ENCODE assay signal across 8 mouse cellular contexts in genomic region chr9:44336093-44336406, GRCm38 (mm10). TPM values are rescaled to one million over a fixed set of nuclear protein-coding genes. Genes with fewer than 3 reads are reported as not detected.
DNase-seq lines count a peak whose midpoint lies in the region; ATAC-seq and TF ChIP-seq lines count a peak whose summit lies in the region.

No protein-coding gene starts in this region.

- TF ChIP-seq POLR2A in limb, embryonic 14.5 days (IDR thresholded peaks at IDR 0.05; ENCODE audit: borderline replicate concordance, extremely low read depth, insufficient read depth, insufficient read length) = 0 out of 2 replicates have a peak, but pooled peaks have one; percentile 14

- H3K4me3 ChIP-seq in limb, embryonic 14.5 days (replicated peaks; ENCODE audit: low read length) = peak overlapping the region; percentile 60
- peak overlapping the region; percentile 83 for H3K4me3 ChIP-seq in stomach, embryonic 14.5 days (ENCODE audit: low read depth, low read length)

- peak overlapping the region; percentile 80 for H3K4me2 ChIP-seq in limb, embryonic 14.5 days (replicated peaks; ENCODE audit: low read depth, low read length, severe bottlenecking)
- peak overlapping the region; percentile 72 for H3K4me2 ChIP-seq in stomach, embryonic 14.5 days (replicated peaks; ENCODE audit: low read depth, low read length)

- peak; percentile 20 for ATAC-seq in erythroid progenitor cell, adult 5-6 weeks (replicated peaks; ENCODE audit: low FRiP score, poor library complexity, severe bottlenecking)
- ATAC-seq in limb, embryonic 14.5 days (ENCODE audit: low FRiP score, low read depth) = no peak
- no peak for ATAC-seq in stomach, embryonic 14.5 days (ENCODE audit: insufficient number of reproducible peaks, insufficient read depth, low FRiP score, low read depth)

- no peaks in the 10 kb centered on the region for H3K27me3 ChIP-seq in limb, embryonic 14.5 days (ENCODE audit: control insufficient read depth, insufficient read depth, low read length)
- H3K27me3 ChIP-seq in stomach, embryonic 14.5 days (ENCODE audit: control insufficient read depth, insufficient read depth, low read length) = no peaks in the 10 kb centered on the region

- peak; percentile 2 for DNase-seq in right cerebral cortex, postnatal 14 days
- DNase-seq in right cerebral cortex, postnatal 10 days (ENCODE audit: low spot score in 2 of 2) = no peak
- DNase-seq in limb, embryonic 14.5 days (ENCODE audit: low spot score) = no peak
- no peak for DNase-seq in layer of hippocampus, adult 9-11 months
- no peak for DNase-seq in right cerebral cortex, postnatal 4 days
- DNase-seq in left cerebral cortex, adult 18-20 months (ENCODE audit: low spot score in 2 of 2) = no peak

- peaks cover 55% of the 10 kb centered on the region for H3K36me3 ChIP-seq in limb, embryonic 14.5 days (ENCODE audit: control insufficient read depth, insufficient read depth, low read length)
- H3K36me3 ChIP-seq in stomach, embryonic 14.5 days (ENCODE audit: control insufficient read depth, insufficient read depth, low read length) = peaks cover 51% of the 10 kb centered on the region

- peaks cover 12% of the 10 kb centered on the region; the same call in 1 of the 2 replicates for H3K4me1 ChIP-seq in limb, embryonic 14.5 days (ENCODE audit: control insufficient read depth, insufficient read depth, low read length)
- peaks cover 14% of the 10 kb centered on the region for H3K4me1 ChIP-seq in stomach, embryonic 14.5 days (ENCODE audit: control insufficient read depth, insufficient read depth, low read length)

- H3K9ac ChIP-seq in limb, embryonic 14.5 days (ENCODE audit: low read depth, low read length, severe bottlenecking) = peak overlapping the region; percentile 84
- peak overlapping the region; percentile 98 for H3K9ac ChIP-seq in stomach, embryonic 14.5 days (replicated peaks; ENCODE audit: low read depth, low read length)

- H3K27ac ChIP-seq in limb, embryonic 14.5 days (replicated peaks; ENCODE audit: low read depth, low read length) = peak overlapping the region; percentile 94; the same call in 1 of the 2 replicates
- H3K27ac ChIP-seq in stomach, embryonic 14.5 days (ENCODE audit: low read length) = peak overlapping the region; percentile 95; the same call in 1 of the 2 replicates

- H3K9me3 ChIP-seq in limb, embryonic 14.5 days (ENCODE audit: control insufficient read depth, low read length) = no peaks in the 10 kb centered on the region
- no peaks in the 10 kb centered on the region for H3K9me3 ChIP-seq in stomach, embryonic 14.5 days (ENCODE audit: control insufficient read depth, low read depth, low read length)

- 0% methylated on average over 5 of the region's 5 CpGs for WGBS in limb, embryonic 14.5 days
- WGBS in stomach, embryonic 14.5 days = 2% methylated on average over 5 of the region's 5 CpGs

RNA-seq across cellular contexts. Expression of gene H2afx, which starts 1.6 kb away (rescaled TPM):
- total RNA-seq in erythroid progenitor cell, adult 5-6 weeks (2015; ENCODE audit: low replicate concordance) = 455 and 495 TPM in 2 replicates
- 1,704 and 2,100 TPM in 2 replicates for total RNA-seq in erythroid progenitor cell, adult 5-6 weeks (2017; ENCODE audit: low replicate concordance)
- polyA plus RNA-seq in limb, embryonic 14.5 days (2012; rRNA removed) = 311 and 451 TPM in 2 replicates
- polyA plus RNA-seq in limb, embryonic 14.5 days (2014; fragmentation: Nextera tagmentation; extraction: Ambion mirVana) = 256 and 275 TPM in 2 replicates
- polyA plus RNA-seq in stomach, embryonic 14.5 days (2014; fragmentation: Nextera tagmentation; extraction: Ambion mirVana) = 289 and 335 TPM in 2 replicates
- 10 to 100 TPM; 51.3 to 54.1 TPM for total RNA-seq in left cerebral cortex, adult 18-20 months (2021)

RNA-seq across cellular contexts. Expression of gene Hmbs, which starts 8.0 kb away (rescaled TPM):
- 2,720 and 2,790 TPM in 2 replicates for total RNA-seq in erythroid progenitor cell, adult 5-6 weeks (2015; ENCODE audit: low replicate concordance)
- 1,215 and 1,747 TPM in 2 replicates for total RNA-seq in erythroid progenitor cell, adult 5-6 weeks (2017; ENCODE audit: low replicate concordance)
- 60.1 and 61.3 TPM in 2 replicates for polyA plus RNA-seq in limb, embryonic 14.5 days (2012; rRNA removed)
- 97.1 and 102 TPM in 2 replicates for polyA plus RNA-seq in limb, embryonic 14.5 days (2014; fragmentation: Nextera tagmentation; extraction: Ambion mirVana)
- polyA plus RNA-seq in stomach, embryonic 14.5 days (2014; fragmentation: Nextera tagmentation; extraction: Ambion mirVana) = 112 and 130 TPM in 2 replicates
- 10 to 100 TPM; 18.1 to 19.7 TPM for total RNA-seq in left cerebral cortex, adult 18-20 months (2021)

RNA-seq across cellular contexts. Expression of gene Dpagt1, which starts 10.2 kb away (rescaled TPM):
- 5.4 and 11.5 TPM in 2 replicates for total RNA-seq in erythroid progenitor cell, adult 5-6 weeks (2015; ENCODE audit: low replicate concordance)
- total RNA-seq in erythroid progenitor cell, adult 5-6 weeks (2017; ENCODE audit: low replicate concordance) = 1.0 and 7.8 TPM in 2 replicates
- 47.9 and 71.0 TPM in 2 replicates for polyA plus RNA-seq in limb, embryonic 14.5 days (2012; rRNA removed)
- polyA plus RNA-seq in limb, embryonic 14.5 days (2014; fragmentation: Nextera tagmentation; extraction: Ambion mirVana) = 39.4 and 39.5 TPM in 2 replicates
- polyA plus RNA-seq in stomach, embryonic 14.5 days (2014; fragmentation: Nextera tagmentation; extraction: Ambion mirVana) = 44.5 and 46.7 TPM in 2 replicates
- total RNA-seq in left cerebral cortex, adult 18-20 months (2021) = 10 to 100 TPM; 13.4 to 16.3 TPM

RNA-seq across cellular contexts. Expression of gene C2cd2l, which starts 16.0 kb away (rescaled TPM):
- 46.1 and 54.8 TPM in 2 replicates for total RNA-seq in erythroid progenitor cell, adult 5-6 weeks (2015; ENCODE audit: low replicate concordance)
- total RNA-seq in erythroid progenitor cell, adult 5-6 weeks (2017; ENCODE audit: low replicate concordance) = 70.0 and 83.0 TPM in 2 replicates
- 19.6 and 23.1 TPM in 2 replicates for polyA plus RNA-seq in limb, embryonic 14.5 days (2012; rRNA removed)
- 7.5 and 8.0 TPM in 2 replicates for polyA plus RNA-seq in limb, embryonic 14.5 days (2014; fragmentation: Nextera tagmentation; extraction: Ambion mirVana)
- polyA plus RNA-seq in stomach, embryonic 14.5 days (2014; fragmentation: Nextera tagmentation; extraction: Ambion mirVana) = 5.7 and 9.6 TPM in 2 replicates
- 100 to 1,000 TPM; 188 to 207 TPM for total RNA-seq in left cerebral cortex, adult 18-20 months (2021)

RNA-seq across cellular contexts. Expression of gene Vps11, which starts 25.4 kb away (rescaled TPM):
- total RNA-seq in erythroid progenitor cell, adult 5-6 weeks (2015; ENCODE audit: low replicate concordance) = 2.5 and 6.7 TPM in 2 replicates
- total RNA-seq in erythroid progenitor cell, adult 5-6 weeks (2017; ENCODE audit: low replicate concordance) = 9.5 and 15.7 TPM in 2 replicates
- polyA plus RNA-seq in limb, embryonic 14.5 days (2012; rRNA removed) = 28.5 and 32.9 TPM in 2 replicates
- polyA plus RNA-seq in limb, embryonic 14.5 days (2014; fragmentation: Nextera tagmentation; extraction: Ambion mirVana) = 27.8 and 29.9 TPM in 2 replicates
- polyA plus RNA-seq in stomach, embryonic 14.5 days (2014; fragmentation: Nextera tagmentation; extraction: Ambion mirVana) = 24.5 and 25.4 TPM in 2 replicates
- 10 to 100 TPM; 55.6 to 56.8 TPM for total RNA-seq in left cerebral cortex, adult 18-20 months (2021)

Comparison
In these comparisons a context has a peak if more than half of its experiments do, and no peak if none do; other contexts are left out.
1. RNA of gene H2afx, which starts 1.6 kb away (total RNA-seq): 455 to 2,100 TPM in erythroid progenitor cell, adult 5-6 weeks; 51.3 to 54.1 TPM in left cerebral cortex, adult 18-20 months; every median in the first group is over 4 times any median in the second.
2. RNA of gene Hmbs, which starts 8.0 kb away (total RNA-seq): 1,215 to 2,790 TPM in erythroid progenitor cell, adult 5-6 weeks; 18.1 to 19.7 TPM in left cerebral cortex, adult 18-20 months; every median in the first group is over 10 times any median in the second.